8 mouse cellular contexts compared by ENCODE assay signal in genomic region chr12:83631743-83632679, GRCm38 (mm10). TPM values are rescaled to one million over a fixed set of nuclear protein-coding genes. Genes with fewer than 3 reads are reported as not detected.
DNase-seq lines count a peak whose midpoint lies in the region; ATAC-seq and TF ChIP-seq lines count a peak whose summit lies in the region.

No protein-coding gene starts in this region.

- H3K9me3 ChIP-seq in G1E (replicated peaks), result no peaks in the 10 kb centered on the region
- H3K9me3 ChIP-seq in forebrain, embryonic 16.5 days (ENCODE audit: control insufficient read depth, low read length), result no peaks in the 10 kb centered on the region
- no peaks in the 10 kb centered on the region for H3K9me3 ChIP-seq in lung, embryonic 14.5 days (ENCODE audit: low read depth, low read length)

- DNase-seq in G1E (ENCODE audit: low spot score), result peak; percentile 88
- peak; percentile 94 to 95 for DNase-seq in cerebellum, adult 18-20 months
- DNase-seq in heart, postnatal 36 days, result peak; percentile 93 to 95
- peak; percentile 94 to 98 for DNase-seq in layer of hippocampus, adult 2 months (ENCODE audit: low spot score in 2 of 2)
- peak; percentile 100 for DNase-seq in lung, embryonic 14.5 days
- peak; percentile 94 for DNase-seq in thymus, adult 2 months

- H3K4me2 ChIP-seq in forebrain, embryonic 16.5 days (ENCODE audit: low read length), result peak overlapping the region; percentile 77
- H3K4me2 ChIP-seq in lung, embryonic 14.5 days, result peak overlapping the region; percentile 77

- WGBS in forebrain, embryonic 16.5 days, result under 1% methylated on average over 64 of the region's 68 CpGs
- WGBS in lung, embryonic 14.5 days, result under 1% methylated on average over 66 of the region's 68 CpGs
- under 1% methylated on average over 68 of the region's 68 CpGs for WGBS in olfactory bulb, adult 2 months
- WGBS in thymus, adult 2 months, result under 1% methylated on average over 57 of the region's 68 CpGs

- peak; percentile 64; the same call in 1 of the 2 replicates for TF ChIP-seq POLR2A in olfactory bulb, adult 2 months (IDR thresholded peaks at IDR 0.05; ENCODE audit: insufficient read depth, low read depth, low read length)
- peak; percentile 95 for TF ChIP-seq POLR2A in thymus, adult 2 months (IDR thresholded peaks at IDR 0.05; ENCODE audit: control insufficient read depth, extremely low read depth, insufficient read depth, low read length, poor library complexity)

- peak; percentile 99 for ATAC-seq in G1E (ENCODE audit: extremely low read depth, insufficient number of reproducible peaks, low FRiP score, poor library complexity, severe bottlenecking)
- peak; percentile 100 for ATAC-seq in forebrain, embryonic 16.5 days
- ATAC-seq in lung, embryonic 14.5 days (ENCODE audit: insufficient read depth), result peak; percentile 100

- peaks cover 21% of the 10 kb centered on the region for H3K36me3 ChIP-seq in G1E (replicated peaks)
- H3K36me3 ChIP-seq in forebrain, embryonic 16.5 days (ENCODE audit: control insufficient read depth, insufficient read depth), result peaks cover 2% of the 10 kb centered on the region; the same call in 1 of the 2 replicates
- peaks cover 17% of the 10 kb centered on the region for H3K36me3 ChIP-seq in lung, embryonic 14.5 days (ENCODE audit: insufficient read depth)
- peaks cover 7% of the 10 kb centered on the region; the same call in 1 of the 2 replicates for H3K36me3 ChIP-seq in thymus, adult 2 months (ENCODE audit: control insufficient read depth, insufficient read depth, low read length)

- H3K4me3 ChIP-seq in G1E (ENCODE audit: low read depth, low read length), result peak overlapping the region; percentile 90
- H3K4me3 ChIP-seq in forebrain, embryonic 16.5 days (replicated peaks; ENCODE audit: low read length), result peak overlapping the region; percentile 100
- peak overlapping the region; percentile 89 for H3K4me3 ChIP-seq in layer of hippocampus, adult 2 months
- H3K4me3 ChIP-seq in lung, embryonic 14.5 days (ENCODE audit: low read depth, low read length), result peak overlapping the region; percentile 80
- H3K4me3 ChIP-seq in olfactory bulb, adult 2 months (ENCODE audit: insufficient read depth, low read depth, low read length), result peak overlapping the region; percentile 80
- H3K4me3 ChIP-seq in thymus, adult 2 months (ENCODE audit: control insufficient read depth, insufficient read depth, low read length), result peak overlapping the region; percentile 84

- H3K27me3 ChIP-seq in G1E (ENCODE audit: insufficient read depth, low read length), result no peaks in the 10 kb centered on the region
- no peaks in the 10 kb centered on the region for H3K27me3 ChIP-seq in forebrain, embryonic 16.5 days (replicated peaks; ENCODE audit: control insufficient read depth, insufficient read depth, low read length)
- H3K27me3 ChIP-seq in lung, embryonic 14.5 days (ENCODE audit: insufficient read depth, low read length), result no peaks in the 10 kb centered on the region
- no peaks in the 10 kb centered on the region for H3K27me3 ChIP-seq in thymus, adult 2 months (ENCODE audit: control insufficient read depth, insufficient read depth, low read length)

- peak overlapping the region; percentile 96 for H3K9ac ChIP-seq in forebrain, embryonic 16.5 days (replicated peaks; ENCODE audit: low read depth, low read length)
- peak overlapping the region; percentile 97 for H3K9ac ChIP-seq in lung, embryonic 14.5 days

- no peak for TF ChIP-seq CTCF in G1E (IDR thresholded peaks at IDR 0.05; ENCODE audit: low read depth, low read length)
- TF ChIP-seq CTCF in layer of hippocampus, adult 2 months (conservative IDR thresholded peaks at IDR 0.05), result peak; percentile 39
- TF ChIP-seq CTCF in lung, embryonic 14.5 days (IDR thresholded peaks at IDR 0.05; ENCODE audit: low read depth), result no peak
- no peak for TF ChIP-seq CTCF in olfactory bulb, adult 2 months (IDR thresholded peaks at IDR 0.05; ENCODE audit: insufficient read depth, low read depth, low read length)
- 0 out of 2 replicates have a peak, but pooled peaks have one; percentile 46 for TF ChIP-seq CTCF in thymus, adult 2 months (IDR thresholded peaks at IDR 0.05; ENCODE audit: borderline replicate concordance, control insufficient read depth, extremely low read depth, insufficient read depth, low read length, poor library complexity)

- intact Hi-C loops in heart, postnatal 36 days (cut with DNase I), result loop anchor here (5.0 kb wide), 2 partner anchors 35 to 55 kb away; partner anchors contain the start of genes Psen1 and Zfyve1

- H3K27ac ChIP-seq in forebrain, embryonic 16.5 days (ENCODE audit: low read length), result peak overlapping the region; percentile 96
- peak overlapping the region; percentile 95 for H3K27ac ChIP-seq in layer of hippocampus, adult 2 months
- H3K27ac ChIP-seq in lung, embryonic 14.5 days (ENCODE audit: low read depth), result peak overlapping the region; percentile 96
- peak overlapping the region; percentile 95 for H3K27ac ChIP-seq in olfactory bulb, adult 2 months (ENCODE audit: insufficient read depth, low read depth, low read length)
- H3K27ac ChIP-seq in thymus, adult 2 months (ENCODE audit: control insufficient read depth, insufficient read depth, low read length), result peak overlapping the region; percentile 74

- peaks cover 14% of the 10 kb centered on the region for H3K4me1 ChIP-seq in G1E (ENCODE audit: insufficient read depth, low read depth, low read length)
- peaks cover 5% of the 10 kb centered on the region; the same call in 1 of the 2 replicates for H3K4me1 ChIP-seq in forebrain, embryonic 16.5 days (replicated peaks; ENCODE audit: control insufficient read depth, insufficient read depth, low read length)
- H3K4me1 ChIP-seq in lung, embryonic 14.5 days (ENCODE audit: insufficient read depth), result peaks cover 2% of the 10 kb centered on the region; the same call in 1 of the 2 replicates
- H3K4me1 ChIP-seq in olfactory bulb, adult 2 months (ENCODE audit: control insufficient read depth, insufficient read depth, low read length), result no peaks in the 10 kb centered on the region
- H3K4me1 ChIP-seq in thymus, adult 2 months (replicated peaks; ENCODE audit: control insufficient read depth, insufficient read depth, low read length), result no peaks in the 10 kb centered on the region

RNA-seq across cellular contexts. Expression of gene Rbm25, which starts 1.0 kb away (rescaled TPM):
- total RNA-seq in G1E (2014; fragmentation: Nextera tagmentation) (1,277 and 1,301 TPM in 2 replicates), G1E (2017) (382 and 467 TPM in 2 replicates)
- polyA plus RNA-seq in G1E (2012), result 105 and 153 TPM in 2 replicates
- polyA plus RNA-seq in forebrain, embryonic 16.5 days (2015; fragmentation: Nextera tagmentation; extraction: Ambion mirVana), result 271 and 316 TPM in 2 replicates
- 10 to 100 TPM; 54.5 to 54.7 TPM for total RNA-seq in heart, postnatal 36 days (2021)
- 100 to 1,000 TPM; 130 to 143 TPM for total RNA-seq in layer of hippocampus, adult 2 months (2021)
- 254 and 260 TPM in 2 replicates for polyA plus RNA-seq in lung, embryonic 14.5 days (2014; fragmentation: Nextera tagmentation; extraction: Ambion mirVana)
- polyA plus RNA-seq in olfactory bulb, adult 2 months (2012; ENCODE audit: insufficient read depth, insufficient read length, low replicate concordance, missing spikeins), result 331 and 373 TPM in 2 replicates
- 45.1 and 49.2 TPM in 2 replicates for polyA plus RNA-seq in thymus, adult 2 months (2012; rRNA removed)

RNA-seq across cellular contexts. Expression of gene Zfyve1, which starts 35.0 kb away (rescaled TPM):
- total RNA-seq in G1E (2014; fragmentation: Nextera tagmentation) (19.9 and 33.3 TPM in 2 replicates), G1E (2017) (27.9 and 28.4 TPM in 2 replicates)
- 12.1 and 13.6 TPM in 2 replicates for polyA plus RNA-seq in G1E (2012)
- polyA plus RNA-seq in forebrain, embryonic 16.5 days (2015; fragmentation: Nextera tagmentation; extraction: Ambion mirVana), result 35.6 and 41.4 TPM in 2 replicates
- total RNA-seq in heart, postnatal 36 days (2021), result 10 to 100 TPM; 14.2 to 18.7 TPM
- 10 to 100 TPM; 42.6 to 45.9 TPM for total RNA-seq in layer of hippocampus, adult 2 months (2021)
- 14.7 and 16.6 TPM in 2 replicates for polyA plus RNA-seq in lung, embryonic 14.5 days (2014; fragmentation: Nextera tagmentation; extraction: Ambion mirVana)
- polyA plus RNA-seq in olfactory bulb, adult 2 months (2012; ENCODE audit: insufficient read depth, insufficient read length, low replicate concordance, missing spikeins), result 152 TPM in 1 of 2 replicates, not detected in the other
- polyA plus RNA-seq in thymus, adult 2 months (2012; rRNA removed), result 43.4 and 50.2 TPM in 2 replicates

RNA-seq across cellular contexts. Expression of gene Psen1, which starts 55.9 kb away (rescaled TPM):
- 123 and 134 TPM in 2 replicates for total RNA-seq in G1E (2014; fragmentation: Nextera tagmentation)
- total RNA-seq in G1E (2017), result 59.8 and 74.3 TPM in 2 replicates
- 26.3 and 32.5 TPM in 2 replicates for polyA plus RNA-seq in G1E (2012)
- 73.7 and 75.6 TPM in 2 replicates for polyA plus RNA-seq in forebrain, embryonic 16.5 days (2015; fragmentation: Nextera tagmentation; extraction: Ambion mirVana)
- total RNA-seq in heart, postnatal 36 days (2021), result 10 to 100 TPM; 33.3 to 35.6 TPM
- 10 to 100 TPM; 64.7 to 67.5 TPM for total RNA-seq in layer of hippocampus, adult 2 months (2021)
- 61.3 and 62.2 TPM in 2 replicates for polyA plus RNA-seq in lung, embryonic 14.5 days (2014; fragmentation: Nextera tagmentation; extraction: Ambion mirVana)
- not detected in 2 replicates for polyA plus RNA-seq in olfactory bulb, adult 2 months (2012; ENCODE audit: insufficient read depth, insufficient read length, low replicate concordance, missing spikeins)
- polyA plus RNA-seq in thymus, adult 2 months (2012; rRNA removed), result 31.3 and 31.5 TPM in 2 replicates

Comparison
In these comparisons a context has a peak if more than half of its experiments do, and no peak if none do; other contexts are left out.
1. Peak in every context shown above with its lines: DNase-seq, ATAC-seq, H3K4me3 ChIP-seq and H3K27ac ChIP-seq.
2. CTCF ChIP-seq: peak in layer of hippocampus, adult 2 months (single experiment) and thymus, adult 2 months (single experiment); none in G1E (single experiment), lung, embryonic 14.5 days (single experiment) and olfactory bulb, adult 2 months (single experiment).